In the genomic region with DNA sequence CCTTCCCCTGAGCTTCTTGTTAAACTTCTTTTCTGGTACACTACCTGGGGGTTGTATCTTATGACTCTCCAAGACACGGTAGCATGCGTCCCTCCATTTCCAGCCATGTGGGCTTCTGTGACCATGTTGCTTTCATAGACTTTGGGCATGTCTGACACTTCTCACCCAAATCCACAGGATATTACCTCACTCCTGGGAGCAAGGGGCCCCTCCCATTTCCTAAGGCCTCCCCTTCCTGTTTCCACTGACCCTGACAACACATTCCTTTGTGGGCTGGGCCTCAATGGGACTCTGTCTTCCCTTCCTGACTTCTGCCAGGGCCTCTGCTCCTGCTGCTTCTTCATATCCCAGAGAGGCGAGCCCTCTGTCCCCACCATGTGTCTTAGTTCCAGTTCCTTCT, we compare ENCODE assay signal across 13 mouse cellular contexts. TPM values are rescaled to one million over a fixed set of nuclear protein-coding genes. Genes with fewer than 3 reads are reported as not detected.
A peak's percentile ranks its signal among the peaks of the same experiment; 100 is the strongest.
DNase-seq lines count a peak whose midpoint lies in the region; ATAC-seq lines count a peak whose summit lies in the region.
"Had no signal": no experiment of that assay in that cellular context is flagged by ENCODE, and none has a peak within 500 bp of the region (broad histone marks: within the 10 kb centered on the region; RNA-seq: fewer than 3 reads in every experiment).

No protein-coding gene starts in this region.

- no peak for DNase-seq in kidney, postnatal 25 days
- peak; percentile 73 for DNase-seq in adipocyte (ENCODE audit: low spot score)
- DNase-seq in lung, postnatal 4 days, result peak; percentile 41 to 57
- no peak for DNase-seq in cerebellum, postnatal 4 days (ENCODE audit: low spot score in 2 of 2)
- no peak for DNase-seq in frontal cortex, postnatal 36 days (ENCODE audit: low spot score in 2 of 2)
- DNase-seq: spleen, adult 18-20 months had no signal

- peak overlapping the region; percentile 34; the same call in 1 of the 2 replicates for H3K27ac ChIP-seq in kidney, embryonic 15.5 days
- H3K27ac ChIP-seq in heart, embryonic 16.5 days (ENCODE audit: low read length), result peak overlapping the region; percentile 51
- H3K27ac ChIP-seq: layer of hippocampus, adult 2 months had no signal

- no peaks in the 10 kb centered on the region for H3K9me3 ChIP-seq in kidney, embryonic 15.5 days (replicated peaks)
- H3K9me3 ChIP-seq in heart, embryonic 16.5 days (replicated peaks; ENCODE audit: control insufficient read depth, low read length), result no peaks in the 10 kb centered on the region

- no peak for ATAC-seq in kidney, embryonic 15.5 days (replicated peaks; ENCODE audit: low FRiP score)
- ATAC-seq in heart, embryonic 16.5 days (replicated peaks; ENCODE audit: extremely low read depth, insufficient read depth, low FRiP score), result peak; percentile 52; the same call in 1 of the 2 replicates
- no peak for ATAC-seq in frontal cortex, adult (ENCODE audit: low TSS enrichment)
- ATAC-seq: forebrain, embryonic 16.5 days; hindbrain, embryonic 16.5 days had no signal

- H3K27me3 ChIP-seq in kidney, embryonic 15.5 days, result no peaks in the 10 kb centered on the region
- H3K27me3 ChIP-seq in heart, embryonic 16.5 days (ENCODE audit: control insufficient read depth, insufficient read depth, low read length), result no peaks in the 10 kb centered on the region

- no peak overlapping the region for H3K4me2 ChIP-seq in kidney, embryonic 15.5 days
- H3K4me2 ChIP-seq in heart, embryonic 16.5 days (ENCODE audit: low read depth, low read length), result no peak overlapping the region

- no peak overlapping the region for H3K9ac ChIP-seq in kidney, embryonic 15.5 days
- no peak overlapping the region for H3K9ac ChIP-seq in heart, embryonic 16.5 days (ENCODE audit: low read length)

- H3K4me3 ChIP-seq in kidney, embryonic 15.5 days (replicated peaks), result no peak overlapping the region
- no peak overlapping the region for H3K4me3 ChIP-seq in heart, embryonic 16.5 days (ENCODE audit: low read length)
- H3K4me3 ChIP-seq: layer of hippocampus, adult 2 months had no signal

- no peaks in the 10 kb centered on the region for H3K4me1 ChIP-seq in kidney, embryonic 15.5 days
- no peaks in the 10 kb centered on the region for H3K4me1 ChIP-seq in heart, embryonic 16.5 days (ENCODE audit: control insufficient read depth, insufficient read depth, low read length)

- no peaks in the 10 kb centered on the region for H3K36me3 ChIP-seq in kidney, embryonic 15.5 days
- H3K36me3 ChIP-seq in heart, embryonic 16.5 days (ENCODE audit: control insufficient read depth, insufficient read depth), result no peaks in the 10 kb centered on the region

- WGBS in kidney, embryonic 15.5 days, result 81% methylated on average over 3 of the region's 3 CpGs
- WGBS in heart, embryonic 16.5 days, result 70% methylated on average over 3 of the region's 3 CpGs

RNA-seq across cellular contexts. Expression of a gene that starts 10.9 kb away (rescaled TPM):
- polyA plus RNA-seq in kidney, embryonic 15.5 days (2015; fragmentation: Nextera tagmentation; extraction: Ambion mirVana), result not detected in 2 replicates
- not detected in 2 replicates for polyA plus RNA-seq in heart, embryonic 16.5 days (2015; fragmentation: Nextera tagmentation; extraction: Ambion mirVana)
- polyA plus RNA-seq: forebrain, embryonic 16.5 days; hindbrain, embryonic 16.5 days; neural tube, embryonic 14.5 days had no signal

RNA-seq across cellular contexts. Expression of a gene that starts 15.3 kb away (rescaled TPM):
- 58.9 and 61.0 TPM in 2 replicates for polyA plus RNA-seq in kidney, embryonic 15.5 days (2015; fragmentation: Nextera tagmentation; extraction: Ambion mirVana)
- 36.7 and 39.5 TPM in 2 replicates for polyA plus RNA-seq in heart, embryonic 16.5 days (2015; fragmentation: Nextera tagmentation; extraction: Ambion mirVana)

RNA-seq across cellular contexts. Expression of a gene that starts 17.1 kb away (rescaled TPM):
- polyA plus RNA-seq in kidney, embryonic 15.5 days (2015; fragmentation: Nextera tagmentation; extraction: Ambion mirVana), result not detected in 2 replicates
- polyA plus RNA-seq in heart, embryonic 16.5 days (2015; fragmentation: Nextera tagmentation; extraction: Ambion mirVana), result 1.3 TPM in 1 of 2 replicates, not detected in the other
- polyA plus RNA-seq: forebrain, embryonic 16.5 days; hindbrain, embryonic 16.5 days; neural tube, embryonic 14.5 days had no signal

RNA-seq across cellular contexts. Expression of a gene that starts 22.1 kb away (rescaled TPM):
- 0.93 TPM in 1 of 2 replicates, not detected in the other for polyA plus RNA-seq in kidney, embryonic 15.5 days (2015; fragmentation: Nextera tagmentation; extraction: Ambion mirVana)
- 0.89 TPM in 1 of 2 replicates, not detected in the other for polyA plus RNA-seq in heart, embryonic 16.5 days (2015; fragmentation: Nextera tagmentation; extraction: Ambion mirVana)
- polyA plus RNA-seq: forebrain, embryonic 16.5 days; hindbrain, embryonic 16.5 days; neural tube, embryonic 14.5 days had no signal

RNA-seq across cellular contexts. Expression of a gene that starts 25.3 kb away (rescaled TPM):
- 25.9 and 26.7 TPM in 2 replicates for polyA plus RNA-seq in kidney, embryonic 15.5 days (2015; fragmentation: Nextera tagmentation; extraction: Ambion mirVana)
- polyA plus RNA-seq in heart, embryonic 16.5 days (2015; fragmentation: Nextera tagmentation; extraction: Ambion mirVana), result 13.3 and 13.5 TPM in 2 replicates

Comparison
In these comparisons a context has a peak if more than half of its experiments do, and no peak if none do; other contexts are left out.
1. DNase-seq: peak in adipocyte (single experiment) and lung, postnatal 4 days (2 of 2); none in kidney, postnatal 25 days (0 of 2), cerebellum, postnatal 4 days (0 of 2) and frontal cortex, postnatal 36 days (0 of 2).